Mouse (Mus musculus) Patski (cell line): ENCODE measurements at regions not wholly inside any gene's neighbourhood (a gene's known extent, or its start where the extent isn't known, plus 50 kb on each side); places are given as distances from the start of the nearest gene placed in this dataset.

Experiments used
- ATAC-seq: fragments of 100-300 bp; one replicate; pipeline ENCODE4 v1.8.0; 2021
- CTCF ChIA-PET: fragments of 350-600 bp; sonication (Branson Sonifier 250); formaldehyde crosslinking; loops from one replicate; lab custom pipeline; 2022; ENCODE audit warnings: inconsistent platforms; lab: Charles Lee
- POLR2A ChIA-PET: fragments of 350-600 bp; sonication (Branson Sonifier 250); formaldehyde crosslinking; loops from one replicate; lab custom pipeline; 2022; ENCODE audit warnings: antibody characterized with exemption, inconsistent platforms; lab: Charles Lee
- DNase-seq: peaks from one replicate; pipeline ENCODE4 v3.0.0-alpha.2; 2011; ENCODE audit warnings: low read depth, low spot score
- H3K27me3 ChIP-seq: fragments of 371-371 bp; one replicate; pipeline ENCODE4 v1.5.1; 2021
- CTCF ChIP-seq: fragments of 100-300 bp; IDR thresholded peaks from one replicate; pipeline ENCODE4 v1.5.1; 2021
- in situ Hi-C: fragments of 300-500 bp; cut with MboI; formaldehyde crosslinking; loops from 3 replicates; pipeline ENCODE4 v1.11.1; 2018; ENCODE audit warnings: low pct_unique_long_range_greater_than_20kb, mixed read lengths

GRCm38 (mm10) chr8:64473276-64473675 lies 219.6 kb downstream of the Cpe start:
- POLR2A ChIA-PET = no interaction called here
- CTCF ChIA-PET = interaction anchor here (1.6 kb wide), 1 partner anchor 9 kb away, joined by 3 read pairs; no protein-coding TSS in a partner anchor
- DNase-seq (no peak), ATAC-seq (no peak)
- TF ChIP-seq CTCF = no peak
- H3K27me3 ChIP-seq = no peaks in the 10 kb centered on the region
- in situ Hi-C loops = no loop called here

GRCm38 (mm10) chr8:64472801-64473270 lies 220.0 kb downstream of the Cpe start:
- ChIA-PET CTCF (interaction anchor here (1.6 kb wide), 1 partner anchor 9 kb away, joined by 3 read pairs; no protein-coding TSS in a partner anchor), POLR2A (no interaction called here)
- in situ Hi-C loops = no loop called here
- no peak for TF ChIP-seq CTCF
- no peaks in the 10 kb centered on the region for H3K27me3 ChIP-seq
- DNase-seq (no peak), ATAC-seq (no peak)

DNA sequence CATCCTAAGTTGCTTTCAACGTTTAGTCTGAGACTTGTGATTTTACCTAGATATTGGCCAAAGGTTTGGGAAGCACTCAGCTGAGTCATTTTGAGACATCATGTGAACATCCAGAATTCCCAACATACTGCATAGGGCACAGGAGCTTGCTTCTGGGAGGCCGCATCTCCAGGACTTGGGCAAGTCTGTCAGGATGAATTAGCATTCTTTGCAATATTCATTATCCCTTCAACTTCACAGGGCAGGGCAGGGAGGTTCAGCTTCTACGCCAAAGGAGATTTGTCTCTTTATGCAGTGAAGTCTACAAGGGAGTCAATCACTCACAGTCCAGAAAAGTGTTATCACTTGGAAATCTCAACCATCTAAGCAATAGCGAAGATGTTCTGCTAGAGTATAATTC lies 231.7 kb downstream of the Cpe start:
- CTCF ChIA-PET = no interaction called here
- in situ Hi-C loops = no loop called here
- DNase-seq = no peak
- no peak for TF ChIP-seq CTCF
- H3K27me3 ChIP-seq = no peaks in the 10 kb centered on the region
- no peak for ATAC-seq
- POLR2A ChIA-PET = no interaction called here

- DNase-seq (peak; percentile 9), ATAC-seq (peak; percentile 57)
- TF ChIP-seq CTCF = no peak
- H3K27me3 ChIP-seq = no peaks in the 10 kb centered on the region
- CTCF ChIA-PET = no interaction called here
- POLR2A ChIA-PET = no interaction called here
- in situ Hi-C loops = no loop called here
Observed at GRCm38 (mm10) chr8:64456970-64457369, 235.9 kb downstream of the Cpe start.

DNA sequence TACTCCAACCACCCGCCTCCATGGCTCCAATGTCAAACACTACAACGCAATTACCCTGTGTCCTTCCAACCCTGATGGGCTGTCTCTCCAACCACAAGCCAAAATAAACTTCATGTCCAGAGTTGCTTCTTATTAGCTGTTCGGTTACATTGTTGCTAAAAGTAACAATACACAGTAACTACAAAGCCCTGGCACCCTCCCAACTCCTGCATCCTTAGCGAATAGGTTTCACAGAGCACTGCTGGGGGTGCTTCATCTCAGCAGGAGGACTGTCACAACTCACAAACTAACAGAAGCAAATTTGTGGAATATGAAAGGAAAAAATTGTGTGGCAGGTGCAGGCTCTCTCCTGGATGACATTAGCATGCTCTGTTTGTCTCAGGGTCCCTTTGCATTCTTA lies 238.1 kb downstream of the Cpe start:
- ChIA-PET POLR2A (no interaction called here), CTCF (no interaction called here)
- in situ Hi-C loops = no loop called here
- ATAC-seq (no peak), DNase-seq (no peak)
- no peaks in the 10 kb centered on the region for H3K27me3 ChIP-seq
- TF ChIP-seq CTCF = no peak

- TF ChIP-seq CTCF = no peak
- ATAC-seq (no peak), DNase-seq (no peak)
- in situ Hi-C loops = no loop called here
- CTCF ChIA-PET = no interaction called here
- no peaks in the 10 kb centered on the region for H3K27me3 ChIP-seq
- POLR2A ChIA-PET = no interaction called here
Observed at GRCm38 (mm10) chr8:64445366-64445765, 239.3 kb upstream of the Tll1 start.

GRCm38 (mm10) chr8:64444429-64444828 lies 238.4 kb upstream of the Tll1 start:
- ATAC-seq (no peak), DNase-seq (no peak)
- no peaks in the 10 kb centered on the region for H3K27me3 ChIP-seq
- in situ Hi-C loops = no loop called here
- ChIA-PET CTCF (no interaction called here), POLR2A (no interaction called here)
- TF ChIP-seq CTCF = no peak

- no peak for DNase-seq
- H3K27me3 ChIP-seq = no peaks in the 10 kb centered on the region
- ATAC-seq = no peak
- TF ChIP-seq CTCF = no peak
- CTCF ChIA-PET = no interaction called here
- POLR2A ChIA-PET = no interaction called here
- in situ Hi-C loops = no loop called here
Observed at GRCm38 (mm10) chr8:64438489-64438888, 232.4 kb upstream of the Tll1 start.

DNA sequence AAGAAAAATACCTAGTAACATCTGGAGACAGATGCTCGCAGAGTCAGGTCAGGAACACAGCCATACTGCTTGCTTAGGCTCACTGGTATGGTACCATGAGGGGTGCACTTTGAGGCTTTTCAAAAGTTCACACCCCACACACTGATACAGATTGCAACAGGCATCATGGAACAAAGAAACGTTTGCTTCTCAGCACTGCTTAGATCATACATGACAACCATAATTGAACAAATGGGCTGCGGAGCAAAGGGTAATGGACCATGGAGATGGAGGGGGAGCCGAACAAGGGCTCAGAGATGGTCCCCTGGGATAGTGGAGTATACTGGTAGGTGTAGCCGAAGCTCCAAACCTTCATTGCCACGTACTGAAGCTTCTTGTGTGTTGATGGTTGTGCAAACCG lies 228.6 kb upstream of the Tll1 start:
- H3K27me3 ChIP-seq = no peaks in the 10 kb centered on the region
- ChIA-PET POLR2A (no interaction called here), CTCF (no interaction called here)
- no peak for TF ChIP-seq CTCF
- in situ Hi-C loops = no loop called here
- no peak for DNase-seq
- ATAC-seq = no peak

DNA sequence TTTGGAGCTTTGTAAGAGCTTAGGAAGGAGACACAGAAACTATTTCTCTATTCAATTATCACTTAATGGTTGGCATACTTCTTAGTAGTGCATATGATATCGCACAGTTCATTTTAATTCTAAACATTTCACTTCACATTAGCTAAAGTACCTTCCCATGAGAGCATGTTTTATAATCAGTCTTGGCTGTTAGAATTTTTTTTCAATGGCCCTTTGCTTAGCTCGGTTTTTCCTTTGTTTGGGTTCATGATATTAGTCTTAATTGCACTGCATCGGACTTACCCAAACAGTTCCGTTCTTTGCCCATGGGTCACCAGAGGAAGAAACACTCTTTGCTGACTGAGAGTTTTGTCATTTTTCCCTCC lies 216.8 kb upstream of the Tll1 start:
- ATAC-seq = no peak
- ChIA-PET CTCF (interaction anchor here (1.5 kb wide), 1 partner anchor 13 kb away, joined by 3 read pairs; no protein-coding TSS in a partner anchor), POLR2A (no interaction called here)
- in situ Hi-C loops = no loop called here
- H3K27me3 ChIP-seq = no peaks in the 10 kb centered on the region
- no peak for DNase-seq
- TF ChIP-seq CTCF = no peak

DNA sequence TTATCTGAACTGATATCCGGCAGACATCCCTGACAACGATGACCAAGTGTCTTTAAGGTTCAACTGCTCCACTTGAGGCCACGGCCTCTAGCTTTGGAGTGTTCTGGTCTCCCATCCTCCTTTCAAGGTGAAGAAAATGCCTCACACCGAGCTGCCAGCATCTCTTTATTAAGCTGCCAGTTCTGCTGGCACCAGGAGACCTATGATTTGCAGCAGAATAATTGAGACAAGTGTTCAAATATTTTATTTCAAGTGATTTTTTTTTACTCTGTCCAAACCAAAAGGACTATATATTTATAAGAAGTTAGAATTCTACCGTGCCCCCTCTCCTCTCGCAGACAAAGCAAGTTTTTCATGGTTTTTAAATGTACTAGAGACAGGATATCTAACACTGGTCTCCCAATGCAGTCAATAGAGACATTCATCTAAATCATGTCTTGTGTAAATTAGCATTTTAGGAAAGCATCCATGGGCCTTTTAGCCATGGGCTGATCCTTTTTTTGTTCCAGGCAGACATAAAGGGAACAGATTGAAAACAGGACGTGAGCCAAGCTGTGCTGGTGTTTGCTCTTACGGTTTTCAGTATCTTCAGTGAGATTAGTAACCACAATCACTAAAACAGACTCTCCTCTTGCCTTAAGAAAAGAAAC lies 216.3 kb upstream of the Tll1 start:
- CTCF ChIA-PET = no interaction called here
- no peak for DNase-seq
- ATAC-seq = no peak
- no peak for TF ChIP-seq CTCF
- in situ Hi-C loops = no loop called here
- POLR2A ChIA-PET = no interaction called here
- no peaks in the 10 kb centered on the region for H3K27me3 ChIP-seq
